Mouse (Mus musculus): ENCODE measurements around the gene Nthl1.

Gene Nthl1

DNA sequence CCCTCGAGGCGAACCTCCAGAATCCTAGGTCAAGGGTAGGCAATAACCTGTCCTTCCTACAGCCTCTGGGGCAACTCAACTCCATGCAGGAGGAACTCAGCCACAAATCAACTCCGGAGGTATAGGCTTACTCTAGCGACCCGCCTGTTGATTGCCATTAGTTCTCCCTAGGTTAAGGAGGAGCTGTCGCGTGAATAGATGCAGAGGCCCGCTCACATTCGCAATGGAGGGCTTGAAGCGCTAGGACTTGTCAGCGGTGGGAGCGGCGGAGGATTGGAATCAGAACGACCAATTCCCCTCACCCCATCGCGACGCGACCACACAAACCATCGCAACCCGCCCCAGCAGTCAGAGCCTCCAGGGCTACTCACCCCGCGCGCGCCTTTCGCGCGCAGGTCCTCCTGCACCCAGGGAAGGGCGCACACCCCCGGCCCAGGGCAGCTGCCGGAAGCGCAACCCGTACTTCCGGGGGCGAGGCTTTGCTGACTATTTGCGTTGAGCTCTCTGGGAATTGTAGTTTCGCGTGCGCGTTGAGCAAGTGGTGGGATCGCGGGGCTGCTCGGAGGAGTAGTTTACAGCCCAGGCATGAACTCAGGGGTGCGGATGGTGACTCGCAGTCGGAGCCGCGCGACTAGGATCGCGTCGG lies at the start of gene Nthl1, which contains the start of gene Tsc2:
Gene Nthl1 (plus strand): TSS at position 514 of the 646 bp plus-strand sequence.
Gene Tsc2 (minus strand): TSS at position 464 of the 646 bp plus-strand sequence.
- peak; percentile 48 to 68 for DNase-seq (ENCODE audit: low spot score in 2 of 2)

DNA sequence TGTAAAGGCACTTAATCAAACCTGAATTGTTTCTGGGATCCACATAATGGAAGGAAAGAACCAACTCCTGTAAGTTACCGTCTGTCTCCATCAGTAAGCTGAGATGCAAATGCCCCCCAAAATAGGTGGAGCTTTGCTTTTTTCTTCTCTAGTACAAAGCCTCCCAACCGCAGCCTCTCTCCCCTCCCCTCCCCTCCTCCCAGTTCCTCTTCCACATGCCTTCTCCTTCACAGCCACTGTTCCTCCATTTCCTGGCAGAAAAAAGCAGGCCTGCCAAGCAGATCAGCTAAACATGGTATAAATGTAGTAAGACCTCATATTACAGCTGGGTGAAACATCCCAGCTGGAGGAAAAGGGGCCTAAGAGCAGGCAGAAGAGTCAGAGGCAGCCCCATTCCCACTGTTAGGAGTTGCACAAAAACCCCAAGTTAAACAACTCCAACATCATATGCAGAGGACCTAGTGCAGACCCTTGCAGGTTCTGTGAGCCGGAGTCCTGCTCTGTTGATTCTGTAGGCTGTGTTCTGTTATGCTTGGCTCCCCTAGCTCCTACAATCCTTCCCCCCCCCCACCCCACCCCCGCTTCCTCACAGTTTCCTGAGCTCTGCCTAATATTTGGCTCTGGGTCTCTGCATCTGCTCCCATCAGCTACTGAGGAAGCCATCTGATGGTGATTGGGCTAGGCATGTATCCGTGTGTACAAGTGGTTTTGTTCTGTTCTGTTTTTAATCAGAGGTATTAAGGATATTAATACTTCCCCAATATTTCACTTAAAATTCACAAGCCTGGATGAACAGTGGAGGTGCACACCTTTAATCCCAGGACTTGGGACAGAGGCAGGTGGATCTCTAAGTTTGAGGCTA lies 48.6 kb upstream of the Nthl1 start:
- no peak for DNase-seq (ENCODE audit: low spot score in 2 of 2)

DNA sequence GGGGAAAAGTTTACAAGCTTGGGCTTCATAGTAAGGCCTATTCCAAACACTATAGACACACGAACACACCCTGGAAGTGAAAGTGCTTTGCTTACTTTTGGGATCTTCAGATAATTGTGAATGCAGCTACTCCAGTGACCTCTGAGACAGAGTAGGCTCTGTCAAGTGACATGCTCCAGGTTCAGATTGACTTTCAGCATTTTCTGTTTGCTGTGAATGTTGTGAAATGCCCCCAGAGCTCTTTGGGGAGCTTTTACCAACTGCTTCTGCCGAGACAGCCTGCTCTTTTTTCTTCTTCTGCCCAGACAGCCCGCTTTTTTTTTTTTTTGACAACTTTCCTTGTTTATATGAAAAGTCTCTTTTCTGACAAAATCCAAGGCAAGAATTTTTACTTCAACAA lies 48.0 kb upstream of the Nthl1 start:
- DNase-seq (ENCODE audit: low spot score in 2 of 2) = no peak

DNA sequence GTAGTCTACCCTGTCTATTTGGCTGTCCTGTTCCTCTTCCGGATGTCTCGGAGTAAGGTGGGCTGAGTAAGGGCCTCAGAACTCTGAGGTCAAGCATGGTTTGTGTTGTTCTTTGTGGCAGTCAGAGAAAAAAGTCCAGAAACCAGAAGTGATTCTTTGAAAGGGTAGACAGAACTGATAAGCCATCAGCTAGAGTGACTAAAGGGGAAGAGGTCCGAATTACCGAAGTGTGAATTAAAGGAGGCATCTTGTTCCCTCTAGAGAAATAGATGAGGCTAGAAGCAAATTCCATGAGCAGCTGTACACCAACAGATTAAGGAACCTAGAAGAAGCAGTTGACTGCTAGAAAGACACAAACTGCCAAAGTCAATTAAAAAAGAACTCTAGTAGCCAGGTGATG lies 45.9 kb upstream of the Nthl1 start:
- DNase-seq (ENCODE audit: low spot score in 2 of 2) = no peak

DNA sequence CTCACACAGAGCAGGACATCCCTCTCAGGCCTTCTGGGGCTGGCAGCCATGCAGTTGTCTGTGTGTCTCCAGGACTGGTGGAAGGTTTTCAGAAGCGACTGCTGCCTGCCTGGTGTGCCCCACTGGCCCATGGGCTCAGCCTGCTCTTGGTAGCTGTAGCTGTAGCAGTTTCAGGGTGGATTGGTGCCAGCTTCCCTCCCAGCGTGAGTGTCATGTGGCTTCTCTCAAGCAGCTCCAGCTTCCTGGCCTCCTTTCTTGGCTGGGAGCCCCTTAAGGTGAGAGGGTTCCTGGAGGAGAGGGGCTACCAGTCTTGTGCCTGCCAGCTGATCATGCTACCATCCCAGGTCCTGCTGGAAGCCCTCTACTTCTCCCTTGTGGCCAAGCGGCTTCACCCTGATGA lies 41.5 kb upstream of the Nthl1 start:
- no peak for DNase-seq (ENCODE audit: low spot score in 2 of 2)

DNA sequence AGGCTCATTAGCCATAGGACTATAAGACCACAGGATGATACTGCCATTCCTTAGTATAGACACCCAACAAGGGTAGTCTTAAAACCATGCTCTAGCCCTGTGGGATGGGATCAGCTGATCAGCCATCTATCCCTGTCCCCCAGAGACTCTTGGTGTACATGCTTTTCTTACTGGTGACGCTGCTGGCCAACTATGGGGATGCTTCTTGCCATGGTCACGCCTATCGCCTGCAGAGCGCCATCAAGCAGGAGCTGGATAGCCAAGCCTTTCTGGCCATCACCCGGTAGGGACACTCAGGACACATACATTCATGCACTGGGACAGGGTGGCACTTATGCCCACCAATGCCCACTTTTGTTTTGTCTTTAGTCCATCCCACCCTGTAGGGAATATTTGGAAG lies 40.8 kb upstream of the Nthl1 start:
- no peak for DNase-seq (ENCODE audit: low spot score in 2 of 2)

DNA sequence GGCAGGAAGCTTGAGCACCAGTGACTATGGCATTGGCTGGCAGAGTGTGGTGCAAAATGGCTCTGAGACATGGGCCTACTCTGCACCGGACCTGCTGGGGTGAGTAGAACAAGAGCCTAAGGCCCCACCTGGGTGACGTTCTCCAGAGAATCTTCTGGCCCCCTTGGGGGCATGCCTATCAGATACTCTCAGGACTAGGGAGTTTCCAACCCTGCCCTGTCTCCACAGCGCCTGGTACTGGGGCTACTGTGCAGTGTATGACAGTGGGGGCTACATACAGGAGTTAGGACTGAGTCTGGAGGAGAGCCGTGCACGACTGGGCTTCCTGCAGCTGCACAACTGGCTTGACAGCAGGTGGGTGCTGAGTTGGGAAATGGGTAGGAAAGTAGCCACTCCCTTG lies 39.2 kb upstream of the Nthl1 start:
- DNase-seq (ENCODE audit: low spot score in 2 of 2) = no peak

DNA sequence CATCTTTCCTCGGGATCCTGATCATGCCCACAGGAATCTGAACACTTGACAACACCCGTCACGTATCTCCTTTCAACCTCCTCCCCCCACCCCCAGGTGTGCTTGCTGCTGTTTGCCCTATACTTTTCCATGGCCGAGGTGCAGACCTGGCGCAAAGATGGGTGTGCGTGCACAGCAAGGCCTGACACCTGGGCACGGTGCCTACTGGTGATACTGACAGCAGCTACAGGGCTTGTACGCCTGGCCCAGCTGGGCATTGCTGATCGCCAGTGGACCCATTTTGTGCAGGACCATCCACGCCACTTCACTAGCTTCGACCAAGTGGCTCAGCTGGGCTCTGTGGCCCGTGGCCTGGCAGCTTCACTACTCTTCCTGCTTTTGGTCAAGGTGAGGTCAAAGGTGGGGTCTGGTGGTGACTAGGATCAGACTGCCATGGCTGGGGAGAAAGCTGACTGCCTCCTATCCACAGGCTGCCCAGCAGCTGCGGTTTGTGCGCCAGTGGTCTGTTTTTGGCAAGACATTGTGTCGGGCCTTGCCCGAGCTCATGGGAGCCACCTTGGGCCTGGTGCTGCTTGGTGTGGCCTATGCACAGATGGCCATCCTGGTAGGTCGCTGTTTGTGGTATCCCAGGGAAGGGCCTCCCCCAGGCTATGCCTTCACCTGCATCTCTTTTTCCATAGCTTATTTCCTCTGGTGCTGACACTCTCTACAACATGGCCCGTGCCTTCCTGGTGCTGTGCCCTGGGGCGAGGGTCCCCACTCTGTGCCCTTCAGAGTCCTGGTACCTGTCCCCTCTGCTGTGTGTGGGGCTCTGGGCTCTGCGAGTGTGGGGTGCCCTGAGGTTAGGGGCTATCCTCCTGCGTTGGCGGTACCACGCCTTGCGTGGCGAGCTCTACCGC lies 38.2 kb upstream of the Nthl1 start:
- DNase-seq (ENCODE audit: low spot score in 2 of 2) = no peak

DNA sequence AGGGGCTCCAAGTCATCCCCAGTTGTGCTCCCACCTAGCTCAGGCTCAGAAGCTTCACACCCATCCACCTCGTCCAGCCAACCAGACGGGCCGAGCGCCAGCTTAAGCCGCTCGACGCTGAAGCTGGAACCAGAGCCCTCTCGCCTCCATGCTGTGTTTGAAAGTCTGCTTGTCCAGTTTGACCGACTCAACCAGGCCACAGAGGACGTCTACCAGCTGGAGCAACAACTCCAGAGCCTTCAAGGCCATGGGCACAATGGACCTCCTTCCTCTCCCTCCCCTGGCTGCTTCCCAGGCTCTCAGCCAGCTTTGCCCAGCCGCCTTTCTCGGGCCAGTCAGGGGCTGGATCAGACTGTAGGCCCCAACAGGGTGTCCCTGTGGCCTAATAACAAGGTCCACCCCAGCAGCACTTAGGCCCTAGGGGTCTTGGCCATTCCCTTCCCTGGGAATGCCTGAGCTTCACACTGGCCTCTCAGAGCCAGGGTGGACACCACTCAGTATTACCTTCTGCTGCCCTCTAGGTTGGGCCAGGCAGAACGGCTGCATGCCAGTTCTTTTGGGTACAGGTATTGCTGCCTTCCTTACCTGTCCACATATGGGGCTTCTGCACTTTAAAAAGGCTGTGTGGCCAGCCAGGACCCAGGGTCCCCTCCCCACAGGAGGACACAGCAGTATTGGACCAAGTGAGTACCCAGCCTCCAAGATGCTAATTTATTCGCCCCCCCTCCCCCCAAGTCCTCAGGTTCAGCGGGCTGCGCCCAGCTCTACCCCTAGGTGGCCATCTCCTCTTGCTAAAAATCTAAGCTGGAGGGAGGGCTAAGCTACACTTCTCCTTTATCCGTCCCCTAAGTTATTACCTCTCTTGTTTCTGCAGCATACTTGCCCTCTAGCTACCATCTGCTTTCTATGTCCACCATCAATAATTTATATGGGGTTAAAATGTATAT lies 37.1 kb upstream of the Nthl1 start:
- no peak for DNase-seq (ENCODE audit: low spot score in 2 of 2)

DNA sequence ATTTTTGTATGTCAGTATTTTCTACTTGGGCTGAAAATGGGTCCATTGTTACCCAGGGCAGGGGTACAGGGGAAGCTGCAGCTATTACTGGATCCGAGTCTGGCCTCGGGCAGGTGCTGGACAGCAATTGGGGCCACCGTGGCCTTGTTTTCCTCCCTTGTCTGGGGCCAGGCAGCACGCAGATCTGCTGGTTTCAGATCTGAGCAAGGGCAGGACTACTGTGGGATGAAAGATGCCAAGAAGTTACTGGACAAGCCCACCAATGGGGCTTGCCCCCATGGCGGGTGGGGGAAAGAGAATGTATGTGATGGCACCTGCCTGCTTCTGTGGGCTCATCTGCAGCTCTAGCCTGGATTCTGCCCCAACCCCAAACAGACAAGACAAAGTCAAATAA lies 36.4 kb upstream of the Nthl1 start:
- no peak for DNase-seq (ENCODE audit: low spot score in 2 of 2)

DNA sequence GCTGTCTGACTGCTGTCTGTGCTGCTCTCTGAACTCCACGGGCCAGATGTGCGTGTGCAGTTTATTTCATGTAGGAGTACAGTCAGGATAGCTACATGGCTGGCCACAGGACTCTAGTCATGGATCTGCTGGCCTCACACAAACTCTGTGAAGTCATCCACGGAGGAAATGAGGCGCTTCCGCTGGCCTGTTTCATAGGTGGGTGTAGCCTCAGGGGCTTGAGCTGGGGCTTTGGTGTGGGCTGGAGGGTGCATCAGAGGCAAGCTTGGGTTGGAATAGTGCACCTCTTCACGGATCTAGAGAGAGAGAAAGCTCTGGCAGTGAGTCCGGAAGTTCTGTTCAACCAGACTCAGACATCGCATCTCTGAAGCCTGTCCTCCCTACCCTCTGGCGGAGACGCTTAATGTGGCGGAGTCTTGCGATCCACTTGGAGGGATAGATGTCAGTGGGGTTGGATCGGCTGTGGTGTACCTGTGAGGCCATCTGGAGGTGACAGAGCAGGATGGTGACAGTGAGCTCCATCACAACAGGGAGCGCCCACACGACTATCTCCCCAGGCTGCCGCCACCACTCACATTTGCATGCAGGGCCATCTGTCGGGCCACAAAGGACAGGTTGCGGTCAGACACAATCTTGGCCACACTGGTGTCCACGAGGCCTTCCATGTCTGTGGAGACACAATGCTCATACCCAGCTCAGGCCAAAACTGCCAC lies 35.9 kb upstream of the Nthl1 start:
- no peak for DNase-seq (ENCODE audit: low spot score in 2 of 2)

DNA sequence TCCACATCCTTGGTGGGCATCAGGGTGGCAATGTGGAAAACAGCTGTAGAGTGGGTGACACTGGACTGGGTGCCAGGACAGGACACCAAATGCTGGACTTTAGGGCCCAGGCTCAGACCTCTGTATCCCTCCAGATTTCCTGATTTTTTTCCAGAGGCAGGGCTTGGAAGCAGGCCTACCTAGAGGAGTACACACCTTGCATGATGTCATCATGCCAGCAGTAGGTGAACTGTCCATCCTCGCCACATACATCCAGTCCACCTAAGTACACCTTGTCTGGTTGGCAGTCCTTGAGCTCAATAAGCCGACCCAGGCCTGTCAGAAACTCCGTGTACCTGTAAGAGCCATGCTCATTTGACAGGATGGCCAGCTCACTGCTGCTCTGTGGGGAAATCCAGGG lies 34.5 kb upstream of the Nthl1 start:
- no peak for DNase-seq (ENCODE audit: low spot score in 2 of 2)

DNA sequence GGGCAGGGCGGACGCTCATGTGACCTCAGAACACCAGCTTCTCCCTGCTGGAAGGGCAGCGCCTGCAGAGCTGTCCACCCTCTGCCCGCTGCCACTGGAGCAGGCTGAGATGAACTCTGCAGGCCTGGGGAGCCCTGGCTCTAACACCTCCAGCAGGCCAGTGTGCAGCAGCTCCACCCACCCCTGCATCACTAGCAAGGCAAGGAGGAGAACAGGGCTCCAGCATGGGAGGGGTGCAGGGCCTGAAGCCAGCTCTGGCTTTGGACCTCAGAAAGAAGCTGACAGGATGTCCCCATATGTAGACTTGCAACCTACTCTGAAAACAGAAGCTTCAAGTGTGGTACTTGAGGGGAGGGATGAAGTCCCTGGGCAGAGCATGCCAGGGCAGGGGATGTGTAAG lies 32.0 kb upstream of the Nthl1 start:
- DNase-seq (ENCODE audit: low spot score in 2 of 2) = no peak

DNA sequence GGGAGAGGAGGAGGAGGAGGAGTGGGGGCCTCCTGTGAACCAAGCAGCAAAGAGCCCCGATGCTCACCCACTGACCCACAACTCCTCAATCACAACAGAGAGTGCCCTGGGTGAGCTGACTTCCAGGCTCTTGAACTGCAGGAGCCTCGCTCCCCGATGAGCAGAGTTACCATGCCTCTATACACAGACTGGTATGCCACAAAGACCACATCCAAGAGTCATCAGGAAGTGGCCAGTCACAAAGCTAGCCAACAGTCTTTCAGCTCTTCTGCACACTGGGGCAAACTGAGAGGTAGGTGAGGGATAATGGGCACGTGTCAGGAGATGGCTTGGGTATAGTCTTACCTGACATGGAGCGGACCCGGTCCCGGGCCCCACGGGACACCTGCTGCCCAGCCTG lies 28.5 kb upstream of the Nthl1 start:
- peak; percentile 39 to 60 for DNase-seq (ENCODE audit: low spot score in 2 of 2)

DNA sequence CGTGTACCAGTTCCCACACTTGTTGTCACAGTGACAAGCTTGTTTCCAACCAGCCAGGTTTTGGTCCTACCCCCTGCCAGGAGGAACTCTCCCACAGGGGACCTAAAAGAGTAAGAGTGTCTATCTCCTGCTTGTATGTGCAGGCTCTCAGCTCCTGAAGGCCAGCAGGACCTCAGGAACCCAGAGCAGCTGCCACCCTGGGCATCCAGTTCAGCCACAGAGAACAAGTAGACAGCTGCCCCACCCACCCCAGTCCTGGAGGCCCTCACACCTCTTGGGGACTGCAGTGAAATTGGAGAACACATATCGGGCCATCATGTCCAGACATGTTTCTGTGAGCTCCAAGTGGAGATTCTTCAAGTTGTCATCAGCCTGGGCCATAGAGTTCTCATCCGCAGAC lies 27.9 kb upstream of the Nthl1 start:
- no peak for DNase-seq (ENCODE audit: low spot score in 2 of 2)

DNA sequence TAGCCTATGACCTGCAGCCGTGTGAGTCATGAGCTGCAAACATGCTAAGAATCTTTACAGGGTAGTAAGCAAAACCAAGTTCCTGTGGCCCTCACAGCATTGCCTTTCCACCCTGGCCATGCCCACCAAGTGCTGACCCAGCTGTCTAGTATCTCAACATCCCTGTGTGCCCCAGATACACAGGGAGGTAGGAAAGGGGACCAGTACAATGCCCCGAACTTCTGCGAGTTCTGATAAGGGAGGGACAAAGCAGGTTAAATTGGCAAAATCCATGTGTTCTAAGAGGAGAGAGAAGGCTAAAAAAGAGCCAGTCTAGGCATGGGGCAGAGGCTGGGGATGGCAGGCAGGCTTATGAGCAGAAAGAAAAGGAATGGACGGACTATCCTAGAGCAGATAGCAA lies 24.1 kb upstream of the Nthl1 start:
- no peak for DNase-seq (ENCODE audit: low spot score in 2 of 2)

DNA sequence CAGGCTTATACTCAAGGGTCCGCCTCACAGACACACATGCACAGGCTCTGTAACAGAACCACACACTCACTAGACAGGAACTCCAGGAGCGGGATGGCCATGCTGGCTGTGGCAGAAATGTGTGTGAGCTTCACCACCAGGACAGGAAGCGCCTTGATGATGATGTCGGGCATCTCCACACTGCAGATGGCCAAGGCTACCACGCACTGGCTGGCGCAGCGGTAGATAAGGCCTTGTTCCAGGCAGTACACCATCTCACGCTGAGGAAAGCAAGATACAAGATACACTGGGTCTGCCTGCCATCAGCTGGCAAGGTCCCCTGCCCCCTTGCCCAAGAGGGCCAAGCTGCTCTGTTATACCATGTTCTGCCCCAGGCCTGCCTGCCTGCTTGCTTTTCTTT lies 23.6 kb upstream of the Nthl1 start:
- DNase-seq (ENCODE audit: low spot score in 2 of 2) = no peak

DNA sequence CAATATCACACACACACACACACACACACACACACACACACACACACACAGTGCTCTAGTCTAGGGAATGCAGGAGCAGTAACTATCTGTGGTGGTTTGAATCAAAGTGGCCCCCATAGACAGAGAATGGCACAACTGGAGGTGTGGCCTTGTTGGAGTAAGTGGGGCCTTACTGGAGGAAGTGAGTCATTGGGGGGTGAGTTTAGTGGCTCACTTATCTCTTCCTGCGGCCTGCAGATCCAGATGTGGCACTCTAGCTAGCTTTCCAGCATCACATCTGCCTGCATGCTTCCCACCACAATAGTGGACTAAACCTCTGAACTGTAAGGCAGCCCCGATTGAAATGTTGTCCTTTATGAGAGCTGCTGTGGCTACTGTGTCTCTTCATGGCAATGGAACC lies 21.8 kb upstream of the Nthl1 start:
- DNase-seq (ENCODE audit: low spot score in 2 of 2) = no peak

DNA sequence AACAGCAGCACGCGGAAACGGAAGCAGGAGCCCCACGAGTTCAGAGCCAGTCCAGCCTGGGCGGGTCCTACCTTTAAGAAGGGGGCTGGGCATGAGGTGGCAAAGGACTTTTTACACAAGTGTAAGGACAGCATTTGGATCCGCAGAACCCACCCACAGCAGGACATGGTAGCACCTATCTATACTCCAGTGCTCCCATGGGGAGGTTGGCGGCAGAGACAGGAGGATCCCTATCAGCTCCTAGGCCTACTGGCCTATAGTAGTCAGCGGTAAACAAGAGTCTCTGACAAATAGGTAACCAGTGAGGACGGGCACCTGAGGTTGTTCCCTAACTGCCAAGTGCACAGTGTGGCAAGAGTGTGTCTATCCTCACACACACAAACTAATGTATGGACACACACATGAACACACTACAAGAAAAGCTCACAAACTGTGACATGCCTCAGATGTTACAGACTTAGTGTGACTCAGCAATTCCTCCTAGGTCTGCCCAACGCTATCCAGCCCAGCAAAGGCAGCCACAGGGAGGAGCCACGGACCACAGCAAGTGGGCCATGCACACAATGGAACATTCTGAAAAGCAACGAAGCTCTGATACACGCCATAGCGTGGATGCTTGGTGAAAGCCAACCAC lies 14.8 kb upstream of the Nthl1 start:
- no peak for DNase-seq (ENCODE audit: low spot score in 2 of 2)

DNA sequence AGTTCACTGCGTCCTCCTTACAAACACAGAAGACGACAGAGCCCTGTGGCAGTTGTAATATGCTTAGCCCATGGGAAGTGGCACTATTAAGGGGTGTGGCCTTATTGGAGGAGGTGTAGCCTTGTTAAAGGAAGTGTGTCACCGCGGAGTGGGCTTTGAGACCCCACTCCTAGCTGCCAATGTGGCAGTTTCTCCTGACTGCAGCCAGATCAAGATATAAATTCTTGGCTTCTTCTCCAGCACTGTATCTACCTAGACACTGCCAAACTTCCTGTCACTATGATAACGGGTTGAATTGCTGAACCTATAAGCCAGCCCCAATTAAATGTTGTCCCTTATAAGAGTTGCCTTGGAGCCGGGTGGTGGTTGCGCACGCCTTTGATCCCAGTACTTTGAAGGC lies 7.0 kb upstream of the Nthl1 start:
- no peak for DNase-seq (ENCODE audit: low spot score in 2 of 2)

All from natural killer cell, adult 2 months (primary cell).